Mouse (Mus musculus) retina, postnatal 7 days (tissue): Measurements from ENCODE around the gene Fcor.

Experiments used
- DNase-seq: peaks from one replicate; pipeline ENCODE4 v3.0.0-alpha.2; 2012; ENCODE audit warnings: low read depth, low spot score

Fcor gene

DNA sequence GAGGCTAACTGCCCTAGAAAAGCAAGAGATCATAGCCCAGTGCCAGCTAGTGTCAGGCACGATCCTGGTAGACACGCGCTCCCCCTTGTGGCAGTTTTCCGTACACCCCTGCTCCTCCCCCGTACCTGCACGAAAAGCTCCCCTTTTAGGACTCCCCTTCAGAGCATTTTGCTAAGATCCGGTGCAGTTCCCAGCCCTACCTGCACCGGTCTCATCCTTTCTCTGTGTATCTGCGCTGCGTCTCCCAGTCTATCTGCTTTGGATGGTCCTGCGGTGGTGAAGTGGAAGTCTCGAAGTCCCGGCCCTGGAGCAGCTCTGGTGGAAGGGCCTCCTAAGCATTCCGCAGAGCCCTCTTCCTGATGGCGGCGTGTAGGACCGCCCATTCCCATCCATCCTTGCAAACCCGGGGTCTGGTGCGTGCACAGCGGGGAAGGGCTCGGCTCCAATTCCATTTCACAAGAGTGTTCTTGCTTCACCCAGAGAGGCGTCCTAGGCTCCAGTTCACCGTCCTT is at the start of gene Fcor:
Gene Fcor (minus strand): TSS at position 383 of the 512 bp plus-strand sequence.
- DNase-seq: peak; percentile 70

DNA sequence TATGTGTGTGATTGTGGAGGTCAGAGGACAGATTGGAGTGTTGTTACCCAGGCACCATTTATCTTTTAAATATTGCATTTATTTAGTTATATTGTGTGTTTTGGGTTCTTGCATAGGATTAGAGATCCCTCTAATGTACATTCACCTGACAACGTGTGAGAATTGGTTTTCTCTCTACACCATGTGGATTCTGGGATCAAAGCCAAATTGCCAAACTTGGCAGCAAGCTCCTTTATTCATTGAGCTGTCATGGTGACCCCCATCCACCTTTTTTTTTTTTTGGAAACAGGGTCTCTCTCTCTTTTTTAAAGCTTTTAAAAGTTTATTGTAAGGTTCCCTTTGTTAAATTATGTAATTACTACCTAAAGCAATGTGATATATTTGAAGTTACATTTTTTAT is 48.9 kb upstream of the Fcor start:
- DNase-seq: no peak

- DNase-seq: no peak
Observed at GRCm38 (mm10) chr8:3720551-3720950, 48.4 kb upstream of the Fcor start, which contains the start of gene Clec4g. Gene Clec4g, minus strand, starts transcription at chr8:3720651.

- peak; percentile 6 for DNase-seq
Observed at GRCm38 (mm10) chr8:3718559-3718958, 46.4 kb upstream of the Fcor start.

DNA sequence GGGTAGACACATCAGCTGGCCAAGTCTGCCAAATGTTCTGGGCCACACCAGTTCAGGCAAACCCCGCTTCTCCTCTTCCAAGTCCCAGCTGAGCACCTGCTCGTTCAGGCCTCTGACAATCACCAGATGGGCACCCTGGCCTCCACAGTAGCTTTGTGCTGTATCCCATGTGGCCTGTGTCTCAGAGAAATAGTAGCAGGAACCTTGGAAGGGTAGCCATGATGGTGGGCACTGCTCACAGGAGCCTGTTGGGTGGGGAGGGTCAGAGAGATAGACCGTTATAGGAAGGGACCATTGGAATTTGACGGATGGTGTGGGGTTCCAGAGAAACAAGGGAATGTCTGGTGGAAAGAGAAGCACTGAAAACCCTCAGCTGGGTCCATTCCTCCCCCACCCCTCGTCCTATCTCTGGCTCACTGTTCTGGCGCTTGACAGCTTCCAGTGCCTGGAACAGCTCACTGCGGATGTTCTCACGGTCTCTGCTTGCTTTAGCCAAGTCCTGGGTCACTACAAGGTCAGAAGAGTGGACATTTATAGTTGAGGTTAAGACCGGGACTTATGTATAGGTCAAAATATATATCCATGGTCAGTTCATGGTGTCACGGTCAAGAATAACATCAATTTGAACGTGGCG is 45.3 kb upstream of the Fcor start:
- DNase-seq: no peak

DNA sequence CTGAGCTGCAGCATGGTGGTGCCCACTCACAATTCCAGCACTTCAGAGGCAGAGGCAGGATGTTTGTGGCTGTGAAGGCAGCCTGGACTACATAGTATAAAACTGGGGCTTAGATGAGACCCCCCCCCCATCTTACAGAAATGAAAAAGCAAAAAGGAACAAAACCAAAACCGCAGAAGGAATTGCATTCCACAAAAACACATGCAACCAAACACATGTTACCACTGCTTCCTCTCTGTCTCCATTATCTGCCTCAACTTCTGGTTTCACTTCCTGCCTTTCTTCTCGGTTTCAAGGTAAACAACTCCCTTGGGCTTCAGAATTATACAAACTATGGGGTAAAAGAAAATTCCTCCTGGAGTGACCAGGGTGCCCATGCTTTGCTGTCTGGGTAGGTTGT is 39.5 kb upstream of the Fcor start:
- DNase-seq: no peak

DNA sequence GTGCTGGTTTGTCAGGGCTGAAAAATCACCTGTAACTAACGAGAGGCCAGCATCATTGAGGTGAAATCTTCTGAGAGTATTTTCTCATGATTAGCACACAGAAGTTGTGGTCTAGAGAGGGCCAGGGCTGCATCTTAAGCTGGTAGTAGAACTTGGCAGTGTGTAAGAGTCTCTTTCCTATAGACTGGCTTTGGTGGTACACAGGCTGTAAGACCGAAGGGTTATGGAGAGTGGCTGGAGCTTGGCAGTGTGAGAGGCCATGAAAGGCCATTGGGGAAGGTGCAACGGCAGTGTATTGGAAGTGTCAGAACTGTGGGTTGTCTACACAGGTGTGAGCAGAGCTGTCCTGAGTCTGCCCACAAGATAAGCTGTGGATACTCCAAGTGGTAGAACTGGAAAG is 38.1 kb upstream of the Fcor start:
- no peak for DNase-seq

GRCm38 (mm10) chr8:3707611-3708010 is 35.4 kb upstream of the Fcor start:
- DNase-seq: no peak

- no peak for DNase-seq
Observed at GRCm38 (mm10) chr8:3705711-3706110, 33.5 kb upstream of the Fcor start.

- DNase-seq: no peak
Observed at GRCm38 (mm10) chr8:3701491-3701890, 29.3 kb upstream of the Fcor start.

GRCm38 (mm10) chr8:3694121-3694520 is 22.0 kb upstream of the Fcor start, which contains the start of gene Fcer2a:
Gene Fcer2a, minus strand, starts transcription at chr8:3694175.
- DNase-seq: no peak

DNA sequence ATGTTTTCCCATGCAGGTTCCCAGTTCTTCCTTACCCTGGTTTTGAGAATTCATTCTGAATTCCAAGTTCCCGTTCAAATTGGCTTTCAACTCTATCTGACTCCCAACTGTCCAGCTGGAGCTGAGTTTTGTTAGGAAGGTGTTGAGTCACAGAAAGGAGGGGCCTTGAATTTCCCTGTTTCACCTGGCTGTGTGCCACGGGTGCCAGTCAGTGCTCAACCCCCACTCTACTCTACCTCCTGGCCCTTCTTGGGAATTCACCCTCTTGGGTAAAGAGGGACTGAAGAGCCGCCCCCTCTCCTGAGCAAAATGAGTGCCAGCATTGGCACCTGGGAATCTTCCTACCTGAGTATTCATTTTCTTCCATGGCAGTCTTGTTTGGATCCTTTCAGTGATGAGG is 18.6 kb upstream of the Fcor start:
- DNase-seq: no peak

DNA sequence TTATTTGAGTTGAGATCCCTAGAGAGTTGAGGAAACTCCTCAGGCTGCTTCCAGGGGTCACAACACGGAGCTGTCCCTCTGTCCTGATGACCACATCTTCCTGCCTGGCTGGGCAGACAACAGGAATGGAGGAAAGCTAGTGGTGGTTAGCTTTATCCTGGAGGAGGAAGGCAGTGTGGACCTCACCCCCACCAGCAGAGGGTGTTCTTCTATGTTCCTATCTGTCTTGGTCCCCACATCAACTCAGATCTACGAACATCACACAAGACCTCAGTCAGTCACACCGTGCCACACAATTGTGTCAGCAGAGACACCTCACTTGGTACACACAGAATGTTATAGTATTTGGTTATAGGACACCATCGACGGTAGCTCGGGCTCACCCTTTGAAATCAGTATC is 15.4 kb upstream of the Fcor start:
- no peak for DNase-seq

DNA sequence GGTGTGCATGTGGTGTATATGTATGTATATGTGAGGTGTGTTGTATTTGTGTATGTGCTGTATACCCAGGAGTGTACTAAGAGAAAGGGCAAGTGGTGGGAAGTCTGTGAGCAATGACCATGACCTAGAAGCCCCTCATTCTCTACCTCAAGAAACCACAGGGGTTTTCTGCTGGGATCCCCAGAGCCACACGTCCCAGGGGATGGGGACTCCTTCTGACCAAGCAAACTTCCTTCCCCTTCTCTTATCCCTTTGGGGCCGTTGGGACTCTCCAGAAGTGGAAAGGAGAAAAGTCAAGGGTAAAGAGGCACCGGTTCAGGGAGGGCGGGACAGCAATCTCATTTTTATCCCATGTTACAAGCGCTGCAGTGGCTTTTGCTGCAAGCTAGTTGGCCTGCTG is 13.3 kb upstream of the Fcor start:
- no peak for DNase-seq

GRCm38 (mm10) chr8:3684530-3684929 is 12.4 kb upstream of the Fcor start:
- no peak for DNase-seq

GRCm38 (mm10) chr8:3683408-3684176 is 11.4 kb upstream of the Fcor start:
- no peak for DNase-seq

GRCm38 (mm10) chr8:3682435-3682834 is 10.3 kb upstream of the Fcor start:
- DNase-seq: no peak

GRCm38 (mm10) chr8:3679656-3680055 is 7.5 kb upstream of the Fcor start:
- no peak for DNase-seq

DNA sequence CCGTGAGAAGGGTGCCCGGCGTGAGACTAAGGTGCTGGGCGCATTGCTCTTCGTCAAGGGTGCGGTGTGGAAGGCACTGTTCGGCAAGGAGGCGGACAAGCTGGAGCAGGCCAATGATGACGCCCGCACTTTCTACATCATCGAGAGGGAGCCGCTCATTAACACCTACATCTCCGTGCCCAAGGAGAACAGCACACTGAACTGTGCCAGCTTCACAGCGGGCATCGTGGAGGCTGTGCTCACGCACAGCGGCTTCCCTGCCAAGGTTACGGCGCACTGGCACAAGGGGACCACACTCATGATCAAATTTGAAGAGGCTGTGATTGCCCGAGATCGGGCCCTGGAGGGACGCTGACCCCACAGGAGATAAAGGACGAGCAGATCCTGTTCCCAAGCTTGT is 7.1 kb upstream of the Fcor start:
- no peak for DNase-seq

GRCm38 (mm10) chr8:3678831-3679230 is 6.7 kb upstream of the Fcor start:
- DNase-seq: no peak

GRCm38 (mm10) chr8:3676993-3677579 is 4.9 kb upstream of the Fcor start:
- no peak for DNase-seq

DNA sequence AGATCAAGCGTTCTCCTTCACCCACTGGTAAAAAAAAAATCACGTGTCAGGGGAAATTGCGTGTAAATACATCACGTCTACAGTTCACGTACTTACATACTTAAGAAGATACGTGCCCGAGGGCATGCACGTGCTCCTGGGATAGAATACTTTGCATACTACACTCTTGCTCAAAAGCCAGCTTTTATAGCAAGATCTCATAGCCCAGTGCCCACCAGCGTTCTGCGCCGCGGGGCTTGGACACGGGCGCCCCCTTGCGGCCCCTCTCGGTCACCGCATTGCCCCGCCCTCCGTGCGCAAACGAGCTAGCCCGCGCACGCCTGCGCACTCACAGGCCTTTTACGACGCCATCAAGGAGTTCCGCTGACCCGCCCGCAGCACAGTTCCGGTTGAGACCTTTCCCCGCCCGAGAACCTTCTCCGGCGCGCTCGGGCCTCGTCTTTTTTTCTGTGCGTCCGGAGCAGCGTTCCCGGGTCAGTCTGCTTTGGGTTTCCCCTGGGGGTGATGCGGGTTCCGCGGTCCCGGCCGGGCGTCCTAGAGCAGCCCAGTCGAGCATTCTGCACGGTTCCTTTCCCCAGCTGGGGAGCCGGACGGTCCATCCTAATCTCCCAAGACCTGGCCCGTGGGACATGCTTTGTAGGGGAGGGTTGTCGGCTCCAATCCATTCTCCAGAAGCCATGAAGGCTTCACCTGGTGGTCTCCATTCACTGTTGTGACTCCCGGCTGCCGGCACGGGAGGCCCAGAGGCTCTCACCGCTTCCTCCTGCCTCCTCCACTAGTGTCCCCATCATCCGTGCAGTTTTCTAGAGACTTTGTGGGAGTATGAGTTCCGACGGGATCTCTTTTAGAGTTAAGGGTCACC is 4.2 kb upstream of the Fcor start, which contains the start of gene Trappc5:
Gene Trappc5 (plus strand): TSS at position 169 of the 862 bp plus-strand sequence.
- DNase-seq: peak; percentile 87
